Mouse (Mus musculus): ENCODE measurements around the gene Esrrg.

DNA sequence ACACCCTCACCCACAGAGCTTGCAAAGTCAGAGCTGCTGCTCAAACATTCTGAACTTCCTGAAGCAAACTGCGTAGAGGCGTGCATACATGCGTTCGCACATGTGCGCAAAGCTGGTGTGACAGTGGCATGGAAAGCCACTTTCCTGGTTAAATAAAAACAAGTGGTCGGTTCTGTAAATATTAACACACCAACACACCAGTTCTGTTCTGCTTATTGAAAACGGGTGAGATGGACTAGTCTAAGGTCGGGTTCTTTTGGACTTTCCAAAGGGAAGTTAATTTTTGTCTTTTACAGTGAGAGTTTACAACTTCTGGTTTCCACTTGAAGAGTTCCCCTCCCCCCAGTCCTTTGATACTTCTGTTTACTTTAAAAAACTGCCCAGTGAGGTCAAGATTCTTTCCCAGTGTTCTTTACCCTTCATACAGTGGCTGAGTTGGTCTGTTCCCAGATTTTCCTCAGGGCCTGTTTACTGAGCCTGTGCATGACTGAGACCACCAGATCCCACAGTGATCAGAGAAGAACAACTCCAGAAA is 22.0 kb upstream of the Esrrg start:
- TF ChIP-seq POLR2A (IDR thresholded peaks at IDR 0.05; ENCODE audit: borderline replicate concordance, insufficient read depth, low read length) = no peak
- no peak for TF ChIP-seq CTCF (IDR thresholded peaks at IDR 0.05; ENCODE audit: borderline replicate concordance, insufficient read depth, low read depth, low read length)

Data from cerebellum, adult 2 months (tissue).